Mouse (Mus musculus) heart, adult 2 months (tissue): Measurements from ENCODE around the gene Gm20388. TPM values are rescaled to one million over a fixed set of nuclear protein-coding genes. Genes with fewer than 3 reads are reported as not detected.
A peak's percentile ranks its signal among the peaks of the same experiment; 100 is the strongest.

Source experiments
- DNase-seq, 2 experiments: peaks; one replicate each; pipeline ENCODE4 v3.0.0; 2021
- H3K27ac ChIP-seq: fragments of 200-600 bp; 2 replicates; pipeline ENCODE4 v1.8.1; 2022
- H3K27me3 ChIP-seq: fragments of 200-500 bp; 2 replicates; pipeline ENCODE4 v1.6.1; 2012; ENCODE audit warnings: mild to moderate bottlenecking, low read length, inconsistent platforms, mixed read lengths; ENCODE audit not compliant: control insufficient read depth, insufficient read depth
- H3K36me3 ChIP-seq: fragments of 200-500 bp; 2 replicates; pipeline ENCODE4 v1.6.1; 2012; ENCODE audit warnings: low read length, inconsistent platforms; ENCODE audit not compliant: control insufficient read depth, insufficient read depth
- H3K4me1 ChIP-seq: fragments of 200-500 bp; 2 replicates; pipeline ENCODE4 v1.6.1; 2011; ENCODE audit warnings: low read length; ENCODE audit not compliant: control insufficient read depth, insufficient read depth
- H3K4me3 ChIP-seq: fragments of 200-600 bp; 2 replicates; pipeline ENCODE4 v1.8.1; 2022
- H3K79me2 ChIP-seq: fragments of 200-500 bp; replicated peaks from 2 replicates; pipeline ENCODE4 v1.6.1; 2012; ENCODE audit warnings: mild to moderate bottlenecking, inconsistent platforms, low read length, moderate library complexity, mixed read lengths; ENCODE audit not compliant: control insufficient read depth, insufficient read depth
- H3K9ac ChIP-seq: fragments of 200-500 bp; 2 replicates; pipeline ENCODE4 v1.6.1; 2012; ENCODE audit warnings: low read depth, mild to moderate bottlenecking, control low read depth, inconsistent platforms, low read length, mixed read lengths
- CTCF ChIP-seq: fragments of 200-600 bp; IDR thresholded peaks from 2 replicates; pipeline ENCODE4 v1.8.1; 2022; ENCODE audit warnings: antibody characterized with exemption, mild to moderate bottlenecking, moderate library complexity
- EP300 ChIP-seq: fragments of 200-500 bp; IDR thresholded peaks from 2 replicates; pipeline ENCODE4 v1.6.1; 2011; ENCODE audit warnings: low read depth, low read length, control low read depth; ENCODE audit not compliant: insufficient read depth
- POLR2A ChIP-seq: fragments of 200-500 bp; IDR thresholded peaks from 2 replicates; pipeline ENCODE4 v1.6.1; 2011; ENCODE audit warnings: mild to moderate bottlenecking, low read depth, low read length, control low read depth; ENCODE audit not compliant: insufficient read depth
- WGBS: fragments of 180-500 bp; shearing (Covaris S2); methylation state at CpG from one replicate; pipeline ENCODE4 v1.1.7; 2018; 5-methylcytosine and 5-hydroxymethylcytosine counted together
- intact Hi-C: fragments of 180-260 bp; cut with DNase I; formaldehyde crosslinking; loops from one replicate; pipeline ENCODE4 v1.15.1; 2025
- polyA plus RNA-seq: library from polyadenylated mRNA; depleted of rRNA; stranded (reverse); fragments of >200 nt; gene quantifications from 2 replicates; pipeline ENCODE4 v1.2.3, GENCODE M21; 2012
- total RNA-seq, 2 experiments: library from RNA; stranded (reverse); gene quantifications; 2 replicates each; pipeline ENCODE4 v1.2.3; 2021

Gene Gm20388
- total and polyA plus RNA-seq, 3 experiments = 1.8 to 32.3 TPM; not detected in 1

GRCm38 (mm10) chr8:120382436-120383203 lies 472.0 kb downstream of the Gm20388 start:
- intact Hi-C loops = no loop called here
- H3K4me3 ChIP-seq = no peak overlapping the region
- H3K9ac ChIP-seq = peak overlapping the region; percentile 29; the same call in 1 of the 2 replicates
- TF ChIP-seq POLR2A (no peak), CTCF (no peak), EP300 (peak; percentile 48; the same call in 1 of the 2 replicates)
- H3K79me2 ChIP-seq = no peaks in the 10 kb centered on the region
- peak; percentile 86 to 91 for DNase-seq
- H3K36me3 ChIP-seq = no peaks in the 10 kb centered on the region
- H3K27ac ChIP-seq = peak overlapping the region; percentile 38
- H3K4me1 ChIP-seq = peaks cover 16% of the 10 kb centered on the region
- 42% methylated on average over 19 of the region's 19 CpGs for WGBS
- no peaks in the 10 kb centered on the region for H3K27me3 ChIP-seq

GRCm38 (mm10) chr8:120383204-120383560 lies 472.5 kb downstream of the Gm20388 start:
- Histone ChIP-seq H3K4me1 (peaks cover 16% of the 10 kb centered on the region), H3K9ac (peak overlapping the region; percentile 29; the same call in 1 of the 2 replicates), H3K36me3 (no peaks in the 10 kb centered on the region), H3K79me2 (no peaks in the 10 kb centered on the region), H3K27ac (peak overlapping the region; percentile 38), H3K4me3 (no peak overlapping the region), H3K27me3 (no peaks in the 10 kb centered on the region)
- DNase-seq = no peak
- intact Hi-C loops = no loop called here
- TF ChIP-seq POLR2A (no peak), EP300 (no peak), CTCF (no peak)
- 52% methylated on average over 6 of the region's 6 CpGs for WGBS

- Histone ChIP-seq H3K4me3 (no peak overlapping the region), H3K36me3 (no peaks in the 10 kb centered on the region), H3K79me2 (no peaks in the 10 kb centered on the region), H3K4me1 (peaks cover 12% of the 10 kb centered on the region), H3K27ac (no peak overlapping the region), H3K27me3 (no peaks in the 10 kb centered on the region), H3K9ac (no peak overlapping the region)
- no peak for TF ChIP-seq EP300
- TF ChIP-seq POLR2A = no peak
- TF ChIP-seq CTCF = no peak
- intact Hi-C loops = no loop called here
- DNase-seq = no peak
- WGBS = 59% methylated on average over 6 of the region's 6 CpGs
Measured at GRCm38 (mm10) chr8:120383713-120384112, 473.1 kb downstream of the Gm20388 start.

- H3K79me2 ChIP-seq = no peaks in the 10 kb centered on the region
- no peak overlapping the region for H3K9ac ChIP-seq
- no peaks in the 10 kb centered on the region for H3K27me3 ChIP-seq
- no peaks in the 10 kb centered on the region for H3K36me3 ChIP-seq
- no peak overlapping the region for H3K4me3 ChIP-seq
- peaks cover 12% of the 10 kb centered on the region for H3K4me1 ChIP-seq
- no peak overlapping the region for H3K27ac ChIP-seq
- no peak for DNase-seq
- intact Hi-C loops = no loop called here
- TF ChIP-seq EP300 (no peak), CTCF (peak; percentile 61)
Measured at GRCm38 (mm10) chr8:120384745-120385144, 474.1 kb downstream of the Gm20388 start.

DNA sequence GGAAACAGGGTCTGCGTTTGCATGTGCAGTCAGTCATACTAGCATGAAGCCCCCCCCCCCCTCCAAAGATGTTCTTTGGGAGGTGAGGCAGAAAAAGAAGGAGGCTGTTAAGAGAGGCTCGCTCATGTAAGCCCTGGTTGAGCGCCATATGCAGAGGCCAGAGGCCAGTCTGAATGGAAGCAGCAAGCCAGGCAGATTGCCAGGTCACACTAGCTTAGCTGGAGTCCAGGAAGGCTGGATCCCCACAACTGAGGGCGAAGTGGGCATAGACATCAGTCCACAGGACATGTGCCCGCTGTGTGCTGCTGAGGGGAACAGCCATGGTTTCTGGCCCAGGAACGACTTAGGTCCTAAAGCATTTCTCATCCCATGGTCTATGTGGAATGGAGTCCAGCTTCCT lies 477.6 kb downstream of the Gm20388 start:
- Histone ChIP-seq H3K79me2 (no peaks in the 10 kb centered on the region), H3K4me1 (peaks cover 8% of the 10 kb centered on the region; the same call in 1 of the 2 replicates), H3K27me3 (no peaks in the 10 kb centered on the region), H3K4me3 (no peak overlapping the region), H3K27ac (no peak overlapping the region), H3K36me3 (no peaks in the 10 kb centered on the region), H3K9ac (no peak overlapping the region)
- TF ChIP-seq EP300 (no peak), CTCF (no peak), POLR2A (no peak)
- no peak for DNase-seq
- intact Hi-C loops = no loop called here
- 87% methylated on average over 6 of the region's 6 CpGs for WGBS

- H3K27ac ChIP-seq = no peak overlapping the region
- intact Hi-C loops = no loop called here
- TF ChIP-seq CTCF (no peak), POLR2A (no peak), EP300 (no peak)
- no peaks in the 10 kb centered on the region for H3K36me3 ChIP-seq
- no peak overlapping the region for H3K9ac ChIP-seq
- no peak overlapping the region for H3K4me3 ChIP-seq
- no peak for DNase-seq
- H3K4me1 ChIP-seq = peaks cover 11% of the 10 kb centered on the region
- no peaks in the 10 kb centered on the region for H3K27me3 ChIP-seq
- 94% methylated on average over 7 of the region's 7 CpGs for WGBS
- H3K79me2 ChIP-seq = no peaks in the 10 kb centered on the region
Measured at GRCm38 (mm10) chr8:120390598-120390997, 480.0 kb downstream of the Gm20388 start.
